Mouse (Mus musculus) R1 (cell line): ENCODE data around the gene Cd163.

Experiments used
- DNase-seq: peaks from one replicate; pipeline ENCODE4 v3.0.0-alpha.2; 2018; ENCODE audit warnings: low read depth, low spot score

The Cd163 gene

DNA sequence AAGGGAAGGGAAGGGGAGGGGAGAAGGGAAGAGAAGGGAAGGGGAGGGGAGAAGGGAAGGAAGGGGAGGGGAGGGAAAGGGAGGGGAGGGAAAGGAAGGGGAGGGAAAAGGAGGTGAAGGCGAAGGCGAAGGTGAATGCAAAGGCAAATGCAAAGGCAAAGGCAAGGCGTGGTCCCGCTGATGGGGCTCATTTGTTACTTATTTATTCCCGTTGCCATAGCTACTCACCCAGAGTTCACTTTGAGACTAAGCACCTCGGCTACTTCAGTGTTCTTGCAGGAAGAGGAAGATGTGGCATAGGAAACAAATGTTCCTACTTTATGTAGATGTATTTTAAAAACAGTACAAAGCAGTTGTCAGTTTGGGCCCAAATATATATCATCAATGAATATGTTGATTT lies 56.1 kb downstream of the Cd163 start:
- DNase-seq: peak; percentile 84

DNA sequence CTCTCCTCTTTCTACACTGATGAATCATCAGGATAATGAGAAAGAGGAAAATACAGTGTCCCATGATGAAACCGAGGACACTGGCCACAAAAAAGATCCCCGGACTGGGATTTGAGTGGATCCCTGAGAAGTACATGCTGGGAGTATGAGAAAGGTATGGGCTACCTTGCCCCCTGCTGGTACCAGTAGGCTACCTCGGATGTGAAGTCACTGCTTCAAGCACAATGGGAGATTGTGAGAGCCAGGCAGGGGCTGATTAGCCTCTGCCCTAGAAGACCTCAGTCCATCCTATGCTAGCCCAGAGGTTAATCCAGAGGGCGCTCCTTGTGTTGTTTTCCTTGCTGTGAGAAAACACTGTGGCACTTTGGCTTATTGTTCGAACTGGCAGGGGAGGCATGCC lies 59.9 kb downstream of the Cd163 start:
- DNase-seq: peak; percentile 16

DNA sequence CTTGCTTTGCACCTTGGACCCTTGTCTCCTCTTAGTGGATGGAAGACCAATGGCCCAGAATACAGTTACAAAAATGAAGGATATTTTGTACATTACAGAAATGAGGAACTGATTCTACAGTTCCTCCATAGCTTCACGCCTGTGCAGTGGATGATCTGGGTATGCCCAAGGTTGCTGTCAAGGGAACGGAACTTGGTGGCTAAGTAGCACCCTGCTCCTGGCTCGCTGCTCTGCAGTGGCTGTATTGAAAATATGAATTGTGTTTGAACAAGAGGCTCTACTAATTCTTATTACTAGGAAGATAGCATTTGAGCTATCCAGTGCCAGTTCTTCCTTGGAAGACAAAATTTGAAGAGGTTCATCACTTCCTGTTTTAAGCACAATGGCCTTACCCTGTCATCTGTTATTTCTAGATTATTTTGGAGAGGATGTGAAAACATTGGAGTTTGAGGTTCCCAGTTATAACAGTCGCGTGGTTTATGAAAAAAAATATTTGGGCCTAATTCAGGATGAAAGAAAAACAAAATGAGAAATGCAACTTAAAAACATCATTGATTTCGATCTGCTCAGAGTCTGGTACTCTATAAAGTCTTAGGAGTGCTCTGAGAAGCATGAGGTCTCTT lies 69.2 kb downstream of the Cd163 start:
- DNase-seq: no peak

DNA sequence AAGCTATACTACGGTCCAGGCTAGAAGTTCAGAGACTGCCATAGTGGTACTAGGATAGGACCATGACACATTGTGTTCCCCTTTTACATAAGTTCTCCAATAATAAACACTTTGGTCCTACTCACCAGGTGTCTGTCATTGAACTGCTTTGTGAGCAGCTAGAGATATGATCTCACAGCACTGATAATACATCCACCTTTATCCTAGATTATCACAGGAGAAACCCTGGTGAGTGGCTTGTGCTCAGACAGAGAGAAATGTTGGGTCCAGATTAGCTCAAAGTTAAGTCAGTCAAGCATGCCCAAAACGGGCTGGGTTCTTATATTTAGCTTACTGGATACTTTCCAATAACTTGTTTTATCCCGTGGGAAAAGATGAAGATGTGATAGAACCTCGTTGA lies 70.2 kb downstream of the Cd163 start:
- DNase-seq: no peak

DNA sequence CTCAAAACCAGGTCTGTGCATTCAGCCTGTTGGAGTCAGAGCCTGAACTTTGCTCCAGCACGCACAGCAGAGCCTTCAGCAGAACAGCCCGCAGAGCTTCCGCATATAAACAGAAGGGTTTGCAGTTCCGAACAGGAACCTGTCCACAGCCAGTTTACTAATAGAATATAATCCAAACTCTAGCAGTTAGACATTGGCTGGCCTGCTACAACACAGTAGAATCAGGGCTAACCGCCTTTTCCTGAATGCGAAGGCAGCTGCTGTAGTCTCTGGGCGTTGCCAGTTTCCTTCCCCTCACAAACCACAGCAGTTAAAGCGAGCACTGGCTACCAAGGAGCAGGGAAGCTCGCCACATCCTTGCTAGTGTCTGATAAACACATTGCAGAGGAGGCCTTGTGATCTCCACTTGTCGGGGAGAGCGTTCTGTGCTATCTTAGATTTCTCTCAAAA lies 71.0 kb downstream of the Cd163 start:
- no peak for DNase-seq

DNA sequence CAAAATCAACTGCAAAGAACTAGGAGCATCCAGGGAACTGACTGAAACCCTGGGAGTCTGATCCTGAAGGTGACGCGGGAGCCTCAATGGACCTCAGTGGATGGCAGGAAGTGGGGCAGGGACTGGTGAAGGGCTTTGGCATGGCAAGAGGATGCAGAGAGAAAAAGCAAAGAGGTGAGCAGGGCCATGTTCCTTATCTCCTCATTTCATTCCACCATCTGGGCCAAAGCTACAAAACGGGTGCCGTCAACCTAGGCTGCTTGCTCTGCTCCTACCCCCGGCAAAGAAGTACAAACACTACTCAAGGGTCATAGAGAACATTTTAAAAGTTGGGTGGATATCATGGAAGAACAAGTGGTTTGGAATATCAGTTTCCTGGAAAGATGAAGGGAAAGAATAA lies 71.9 kb downstream of the Cd163 start:
- no peak for DNase-seq

DNA sequence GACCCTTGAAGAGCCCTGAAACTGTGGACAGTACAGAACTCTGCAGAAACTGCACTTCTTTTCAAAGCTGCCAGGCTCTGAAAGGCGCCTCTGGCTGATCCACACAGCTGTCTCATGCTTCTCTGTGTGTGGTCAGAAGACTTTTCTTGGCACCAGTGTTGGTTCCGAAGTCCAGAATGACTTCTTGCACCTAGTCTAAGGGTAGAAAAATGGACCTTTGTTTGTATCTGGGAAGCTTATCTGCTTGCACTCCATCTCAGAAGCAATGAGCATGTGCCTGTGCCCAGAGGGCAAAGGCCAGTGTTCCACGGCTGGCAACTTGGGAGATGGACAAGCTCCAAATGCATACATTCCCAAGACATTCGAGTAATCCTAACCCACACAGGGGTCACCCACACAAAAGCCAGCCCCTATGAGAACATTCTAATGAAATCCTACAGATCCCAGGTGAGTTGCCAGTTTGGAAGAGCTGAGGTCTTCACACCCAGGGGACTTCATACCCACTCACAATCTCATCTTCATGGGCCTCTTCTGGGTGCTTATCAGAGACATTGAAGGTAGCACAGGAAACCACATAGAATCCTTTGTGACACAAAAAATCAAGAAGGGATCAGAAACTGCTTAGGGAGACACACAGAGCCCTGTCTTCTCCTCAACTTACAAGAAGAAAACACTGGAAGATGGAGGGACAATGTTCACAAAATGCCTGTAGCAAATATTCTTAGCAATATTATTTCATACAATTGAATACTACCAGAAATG lies 73.2 kb downstream of the Cd163 start:
- no peak for DNase-seq

DNA sequence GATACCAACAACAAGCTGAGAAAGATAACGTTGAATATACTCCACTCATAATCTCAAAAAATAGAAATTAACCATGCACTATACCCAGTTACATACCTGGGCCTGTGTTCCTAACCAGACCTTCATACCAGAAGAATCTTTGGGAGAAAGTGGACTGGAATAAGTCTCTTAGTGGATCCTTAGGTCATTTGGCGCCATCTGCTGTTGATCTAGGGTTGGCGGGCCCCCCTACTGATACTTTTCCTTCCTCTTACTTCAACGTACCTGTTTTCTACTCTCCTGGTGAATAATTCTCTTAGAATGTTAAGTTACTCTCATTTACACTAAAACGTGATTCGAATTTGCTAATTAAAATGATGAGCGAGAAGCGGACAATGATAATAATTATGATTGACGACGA lies 74.9 kb downstream of the Cd163 start:
- peak; percentile 67 for DNase-seq
